Mouse (Mus musculus) lung, adult 2 months (tissue): ENCODE measurements around the gene Ccdc74a. TPM values are rescaled to one million over a fixed set of nuclear protein-coding genes. Genes with fewer than 3 reads are reported as not detected.

Experiments
- DNase-seq: peaks from one replicate; pipeline ENCODE4 v3.0.0; 2022
- H3K4me1 ChIP-seq: fragments of 200-500 bp; 2 replicates; pipeline ENCODE4 v1.6.1; 2011; ENCODE audit warnings: low read length; ENCODE audit not compliant: control insufficient read depth, insufficient read depth
- H3K4me3 ChIP-seq: fragments of 200-500 bp; replicated peaks from 2 replicates; pipeline ENCODE3; 2011; ENCODE audit warnings: low read depth, mild to moderate bottlenecking, control low read depth, low read length; ENCODE audit errors: extremely low read depth
- CTCF ChIP-seq: fragments of 200-500 bp; IDR thresholded peaks from 2 replicates; pipeline ENCODE4 v1.5.1; 2011; ENCODE audit warnings: mild to moderate bottlenecking, low read length, control low read depth; ENCODE audit not compliant: insufficient read depth
- POLR2A ChIP-seq: fragments of 200-500 bp; IDR thresholded peaks from 2 replicates; pipeline ENCODE4 v1.6.1; 2011; ENCODE audit warnings: low read depth, mild to moderate bottlenecking, control low read depth, low read length, borderline replicate concordance; ENCODE audit errors: extremely low read depth
- WGBS: fragments of 180-500 bp; shearing (Covaris S2); methylation state at CpG from one replicate; pipeline ENCODE4 v1.1.7; 2018; 5-methylcytosine and 5-hydroxymethylcytosine counted together
- polyA plus RNA-seq: library from polyadenylated mRNA; depleted of rRNA; stranded (reverse); fragments of >200 nt; gene quantifications from 2 replicates; pipeline ENCODE4 v1.2.3, GENCODE M21; 2012; rRNA removed

Ccdc74a gene
- polyA plus RNA-seq, 1 experiment, result 7.0 TPM

DNA sequence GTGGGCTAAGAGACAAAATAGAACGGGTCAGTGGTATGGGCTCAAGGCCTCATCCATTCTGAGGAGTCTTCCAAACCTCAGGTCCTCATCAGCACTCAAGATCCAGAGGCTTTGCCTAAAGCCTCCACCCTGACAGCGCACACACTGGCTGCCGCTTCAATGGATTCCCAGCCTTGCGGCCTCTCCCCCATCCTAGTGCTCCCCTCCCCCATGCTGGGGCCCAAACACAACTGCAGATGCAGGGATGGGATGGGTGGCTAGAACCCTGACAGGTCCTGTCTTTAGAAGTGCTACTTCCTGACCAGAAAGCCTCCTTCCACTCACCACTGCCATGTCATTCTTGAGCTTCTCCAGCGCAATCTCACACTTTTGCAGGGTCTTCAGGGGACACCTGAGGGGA, 7.3 kb downstream of the Ccdc74a start:
- WGBS, result 93% methylated on average over 5 of the region's 5 CpGs
- Histone ChIP-seq H3K4me1 (no peaks in the 10 kb centered on the region), H3K4me3 (no peak overlapping the region)
- DNase-seq, result no peak
- no peak for TF ChIP-seq CTCF
- no peak for TF ChIP-seq POLR2A

DNA sequence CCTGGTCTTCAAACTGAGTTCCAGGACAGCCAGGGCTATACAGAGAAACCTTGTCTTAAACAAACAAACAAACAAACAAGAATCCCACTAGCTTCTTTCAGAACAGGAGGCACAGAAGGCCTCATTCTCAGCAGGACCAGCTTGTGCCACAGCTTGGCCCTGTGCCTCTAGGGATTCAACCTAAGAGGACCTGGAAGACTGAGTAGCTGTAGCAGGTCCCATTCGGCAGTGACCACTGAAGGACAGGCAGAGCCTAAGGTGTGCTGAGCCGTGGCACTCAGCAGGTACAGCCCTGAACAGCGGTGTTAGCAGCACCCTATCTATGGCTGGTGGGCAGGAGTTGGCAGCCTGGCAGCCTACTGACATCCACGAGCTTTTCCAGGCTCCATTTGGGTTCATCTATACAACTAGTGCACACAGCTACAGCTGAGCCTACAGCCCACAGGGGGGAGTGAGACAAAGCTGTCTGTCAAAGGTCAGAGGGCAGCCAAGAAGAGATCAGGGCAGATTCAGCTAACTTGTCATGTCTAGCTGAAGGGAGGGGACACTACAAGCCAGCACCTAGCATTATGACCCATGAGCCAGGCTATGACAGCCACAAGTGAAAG, 8.0 kb downstream of the Ccdc74a start:
- no peaks in the 10 kb centered on the region for H3K4me1 ChIP-seq
- 92% methylated on average over 4 of the region's 4 CpGs for WGBS
- DNase-seq, result no peak
- no peak overlapping the region for H3K4me3 ChIP-seq
- TF ChIP-seq CTCF (no peak), POLR2A (no peak)

DNA sequence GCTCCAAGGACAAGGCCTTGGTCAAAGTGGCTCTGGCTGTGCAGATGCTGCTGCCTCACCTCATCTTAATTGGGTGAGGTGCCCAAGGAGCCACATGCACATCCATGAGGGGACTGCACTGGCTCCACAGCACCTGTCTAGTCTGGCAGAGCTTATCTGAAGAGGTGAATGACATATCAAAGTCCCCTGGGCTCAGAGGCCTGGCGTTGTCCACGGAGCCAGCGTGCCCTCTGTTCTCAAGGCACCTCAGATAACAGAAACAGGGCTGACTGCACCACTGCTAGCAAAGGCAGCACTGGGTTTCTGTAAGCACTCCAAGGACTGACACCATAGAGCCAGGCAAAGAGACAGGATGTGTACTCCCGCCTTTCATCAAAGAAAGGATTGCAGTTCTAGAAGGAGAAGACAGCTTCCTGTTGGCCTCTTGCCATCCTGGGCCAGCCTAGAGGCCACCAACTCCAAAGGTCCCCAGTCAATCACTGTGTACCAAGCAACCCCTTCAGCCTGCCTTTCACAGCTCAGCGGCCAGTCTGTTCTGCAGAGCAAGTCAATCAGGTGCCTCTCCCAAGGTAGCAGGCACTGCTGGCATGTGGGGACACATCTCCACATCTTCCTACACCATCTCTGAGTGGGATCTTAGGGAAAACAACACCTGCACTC, 10.1 kb downstream of the Ccdc74a start:
- Histone ChIP-seq H3K4me3 (no peak overlapping the region), H3K4me1 (no peaks in the 10 kb centered on the region)
- TF ChIP-seq POLR2A (no peak), CTCF (no peak)
- 68% methylated on average over 5 of the region's 5 CpGs for WGBS
- DNase-seq, result no peak

DNA sequence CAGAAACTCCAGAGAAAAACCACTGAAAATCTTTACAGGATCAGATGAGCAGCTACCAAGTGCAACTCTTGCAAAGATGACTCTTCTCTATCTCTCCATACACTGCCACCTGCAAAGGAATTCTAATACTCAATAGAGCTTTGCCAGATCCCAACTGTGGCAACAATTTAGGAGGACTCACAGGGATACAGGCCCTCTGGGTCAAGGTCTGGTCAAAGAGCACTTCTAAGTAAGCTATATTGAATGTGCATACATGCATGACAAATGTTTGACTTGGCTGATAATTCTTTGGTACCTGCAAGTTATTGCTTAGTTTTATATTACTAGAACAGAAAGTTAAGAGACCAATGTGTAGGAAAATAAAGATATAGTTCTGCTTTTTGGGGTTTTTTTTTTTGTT, 19.3 kb downstream of the Ccdc74a start:
- no peaks in the 10 kb centered on the region for H3K4me1 ChIP-seq
- DNase-seq, result no peak
- TF ChIP-seq POLR2A, result no peak
- TF ChIP-seq CTCF, result no peak
- no peak overlapping the region for H3K4me3 ChIP-seq

DNA sequence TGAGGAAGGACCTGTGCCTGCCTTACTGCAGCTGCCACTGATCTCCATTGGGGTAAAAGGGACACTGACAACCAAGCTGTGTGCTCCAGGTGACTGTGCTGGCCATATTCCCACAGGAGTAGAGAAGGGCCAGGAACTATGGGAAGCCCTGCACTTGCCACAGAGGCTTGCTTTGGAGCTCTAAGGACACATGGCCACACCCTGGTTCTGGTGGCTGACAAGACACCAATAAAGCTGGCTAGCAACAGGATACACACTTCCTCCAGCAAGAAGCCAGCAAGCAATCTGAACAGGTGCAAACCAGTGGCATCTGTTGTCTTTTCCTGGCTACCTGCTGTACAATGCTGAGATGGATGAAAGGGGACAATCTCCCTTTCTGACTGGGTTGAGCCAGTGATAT, 23.6 kb downstream of the Ccdc74a start:
- Histone ChIP-seq H3K4me3 (no peak overlapping the region), H3K4me1 (no peaks in the 10 kb centered on the region)
- no peak for DNase-seq
- TF ChIP-seq POLR2A (no peak), CTCF (no peak)

DNA sequence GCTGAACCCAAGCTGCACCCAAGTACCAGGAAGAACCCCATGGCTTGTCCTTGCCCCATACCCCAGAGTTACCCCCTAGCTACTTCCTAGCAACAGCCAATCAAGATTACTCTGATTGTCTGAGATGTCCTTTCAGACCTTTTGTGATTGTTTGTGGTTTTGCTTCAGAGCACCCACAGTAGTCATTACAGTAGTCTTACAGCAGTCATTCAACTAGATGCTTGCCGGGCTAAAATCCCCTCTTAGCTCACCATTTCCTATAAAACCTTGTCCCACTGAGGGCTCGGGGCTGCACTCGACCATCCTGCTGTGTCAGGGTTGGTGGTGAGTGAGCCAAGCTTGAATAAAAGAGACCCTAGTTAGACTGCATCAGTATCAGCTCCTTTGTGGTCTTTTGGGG, 48.6 kb downstream of the Ccdc74a start:
- TF ChIP-seq POLR2A, result no peak
- no peak for TF ChIP-seq CTCF
- Histone ChIP-seq H3K4me3 (no peak overlapping the region), H3K4me1 (no peaks in the 10 kb centered on the region)
- 90% methylated on average over 3 of the region's 3 CpGs for WGBS
- no peak for DNase-seq

Other genes with a start within 250 kb of the Ccdc74a start
- gene Snap29, start 240.5 kb upstream of the Ccdc74a start, polyA plus RNA-seq, result 4.6 and 7.3 TPM in 2 replicates
- gene Pi4ka, start 240.2 kb upstream of the Ccdc74a start, polyA plus RNA-seq, result 38.0 and 55.9 TPM in 2 replicates
- gene Crkl, start 194.5 kb upstream of the Ccdc74a start, polyA plus RNA-seq, result 56.5 and 63.3 TPM in 2 replicates
- 2.5 and 2.6 TPM in 2 replicates for gene Aifm3, start 156.9 kb upstream of the Ccdc74a start, polyA plus RNA-seq
- gene Lztr1, start 137.8 kb upstream of the Ccdc74a start, polyA plus RNA-seq, result 243 and 247 TPM in 2 replicates
- gene Thap7, start 115.3 kb upstream of the Ccdc74a start, polyA plus RNA-seq, result 87.3 and 90.4 TPM in 2 replicates
- gene Lrrc74b, start 85.2 kb upstream of the Ccdc74a start, polyA plus RNA-seq, result 7.3 and 9.5 TPM in 2 replicates
- 10.7 and 12.7 TPM in 2 replicates for gene P2rx6, start 84.6 kb upstream of the Ccdc74a start, polyA plus RNA-seq
- gene Slc7a4, start 63.3 kb upstream of the Ccdc74a start, polyA plus RNA-seq, result 35.7 and 38.4 TPM in 2 replicates
- gene Smpd4, start 27.1 kb upstream of the Ccdc74a start, polyA plus RNA-seq, result 50.4 and 62.5 TPM in 2 replicates
- 96.9 and 109 TPM in 2 replicates for gene Med15, start 86.4 kb downstream of the Ccdc74a start, polyA plus RNA-seq
- 39.4 and 42.0 TPM in 2 replicates for gene Klhl22, start 113.1 kb downstream of the Ccdc74a start, polyA plus RNA-seq
- gene Scarf2, start 150.8 kb downstream of the Ccdc74a start, polyA plus RNA-seq, result 215 and 266 TPM in 2 replicates
- 0.08 and 0.10 TPM in 2 replicates for gene B830017H08Rik, start 186.7 kb downstream of the Ccdc74a start, polyA plus RNA-seq
- 7.5 and 9.4 TPM in 2 replicates for gene Car15, start 191.9 kb downstream of the Ccdc74a start, polyA plus RNA-seq
- 1.5 and 1.7 TPM in 2 replicates for gene Gm20518, start 245.2 kb downstream of the Ccdc74a start, polyA plus RNA-seq
- 0.07 and 0.09 TPM in 2 replicates for gene Tssk1, start 247.8 kb downstream of the Ccdc74a start, polyA plus RNA-seq